Mouse (Mus musculus) telencephalon, adult 2 months (tissue): ENCODE results near the gene Anks4b.

Source experiments
- DNase-seq: peaks from one replicate; pipeline ENCODE4 v3.0.0-alpha.2; 2011; ENCODE audit warnings: low read depth, low spot score

Anks4b gene

DNA sequence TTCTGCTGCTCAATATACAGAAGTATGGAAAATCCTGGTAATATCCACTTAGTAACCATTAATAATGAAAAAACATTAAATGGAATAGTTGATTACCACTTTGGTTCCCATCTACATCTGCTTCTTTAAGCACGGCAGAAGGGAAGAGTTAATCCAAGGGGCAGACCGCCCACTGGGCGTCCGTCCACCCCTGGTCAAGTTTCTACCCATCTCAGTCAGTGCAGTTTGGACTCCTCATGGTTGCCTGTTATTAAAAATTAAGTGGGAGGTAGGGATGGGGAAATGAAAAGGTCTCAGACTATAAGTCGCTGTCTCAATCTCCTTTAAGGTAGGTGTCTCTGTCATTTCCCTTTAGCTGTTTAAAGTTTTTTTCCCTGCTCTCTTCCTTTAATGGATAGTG is 15.3 kb downstream of the Anks4b start:
- no peak for DNase-seq

GRCm38 (mm10) chr7:120189369-120190149 is 15.9 kb downstream of the Anks4b start:
- DNase-seq, result no peak

DNA sequence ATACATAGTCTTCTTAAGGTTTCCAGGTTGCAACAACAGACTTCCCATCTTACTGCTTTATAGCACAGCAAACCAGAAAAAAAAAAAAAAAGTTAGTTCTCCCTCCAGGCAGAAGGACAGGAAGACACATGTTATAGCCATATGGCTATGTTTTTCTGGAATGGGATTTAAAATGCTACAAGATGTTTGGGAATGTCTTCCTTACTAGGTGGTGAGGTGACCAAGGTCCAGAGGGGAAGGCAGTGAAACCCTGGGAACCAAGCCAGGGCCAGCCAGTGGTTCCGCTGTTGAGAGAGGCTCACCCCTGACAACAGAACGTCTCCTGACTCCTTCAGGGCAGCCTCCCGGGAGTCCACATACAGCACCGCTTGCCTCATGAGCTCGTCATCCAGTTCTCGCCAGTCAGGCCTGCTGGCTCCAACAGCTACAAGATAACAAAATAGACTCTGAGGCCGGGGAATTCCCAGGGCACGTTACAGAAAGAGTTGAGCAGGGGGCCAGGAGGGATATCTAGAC is 16.6 kb downstream of the Anks4b start:
- peak; percentile 53 for DNase-seq

DNA sequence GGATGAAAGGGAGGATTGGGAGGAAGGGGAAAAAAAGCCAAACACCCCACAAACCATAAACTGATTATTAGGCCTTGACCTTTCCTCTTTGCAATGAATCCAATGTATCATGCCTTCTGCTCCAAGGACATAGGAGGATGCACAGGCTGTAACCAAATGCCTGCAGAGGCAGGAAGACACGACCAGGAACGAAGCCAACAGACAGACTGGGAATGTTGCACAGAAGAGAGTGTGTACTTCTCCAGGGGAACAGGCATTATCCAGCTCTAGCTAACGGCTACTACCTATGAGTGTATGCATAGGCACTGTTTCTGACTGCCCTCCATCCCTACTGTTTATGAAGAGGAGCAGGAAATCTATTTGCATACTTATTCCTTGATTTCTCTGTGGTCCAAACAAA is 18.5 kb downstream of the Anks4b start:
- peak; percentile 45 for DNase-seq

DNA sequence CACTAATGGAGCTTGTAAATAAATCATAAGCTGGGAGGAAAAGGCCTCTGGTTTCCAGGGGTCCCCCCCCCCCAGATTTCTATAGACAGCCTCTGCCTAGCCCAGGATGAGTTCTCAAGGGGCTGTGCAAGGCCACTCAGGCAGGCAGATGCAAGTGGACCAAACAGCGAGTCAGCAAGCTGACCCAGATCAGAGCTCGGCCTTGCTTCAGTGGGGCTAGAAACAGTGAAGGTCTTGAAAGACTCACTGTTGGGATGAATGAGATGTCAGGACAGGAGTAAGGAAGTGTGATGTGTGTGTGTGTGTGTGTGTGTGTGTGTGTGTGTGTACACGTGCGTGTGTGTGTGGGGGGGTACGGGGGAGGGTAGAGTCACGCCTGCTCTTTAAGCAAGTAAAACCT is 19.2 kb downstream of the Anks4b start:
- no peak for DNase-seq

DNA sequence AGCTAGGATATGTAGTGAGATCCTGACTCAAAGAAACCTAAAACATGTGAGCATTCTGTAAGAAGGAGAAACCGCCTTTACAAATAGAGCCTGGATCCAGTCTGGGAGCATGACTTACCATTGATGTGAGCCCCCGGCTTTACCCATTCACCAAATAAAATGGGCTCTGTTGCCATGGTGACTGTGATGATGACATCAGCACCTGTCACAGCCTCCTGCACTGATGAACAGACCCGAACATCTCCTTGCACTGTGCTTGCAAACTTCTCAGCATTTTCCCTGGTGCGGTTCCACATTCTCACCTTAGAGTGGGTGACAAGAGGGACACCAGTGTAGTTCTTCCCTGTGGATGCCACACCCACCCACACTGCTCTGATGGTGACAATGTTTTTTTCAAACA is 21.5 kb downstream of the Anks4b start:
- no peak for DNase-seq

GRCm38 (mm10) chr7:120201231-120201744 is 27.6 kb downstream of the Anks4b start:
- no peak for DNase-seq

DNA sequence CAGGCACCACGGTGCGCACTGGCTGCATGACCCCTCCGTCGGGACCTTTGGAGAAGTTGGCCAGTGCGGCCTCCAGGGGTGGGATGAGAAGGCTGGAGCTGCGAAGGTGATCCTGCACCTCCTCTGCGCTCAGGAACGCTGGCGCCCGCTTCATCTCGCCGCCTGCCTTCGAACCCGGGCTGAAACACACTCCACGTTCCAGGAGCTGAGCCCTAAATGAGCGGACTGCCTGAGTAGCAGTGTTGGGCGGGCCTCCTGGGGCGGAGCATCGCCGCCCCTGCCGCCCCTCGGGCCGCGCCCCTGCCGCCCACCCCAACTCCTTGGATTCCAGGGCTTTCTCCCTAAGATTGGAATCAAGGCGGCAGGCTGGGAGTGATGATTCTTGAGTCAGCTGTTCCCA is 28.1 kb downstream of the Anks4b start, which contains the start of gene Crym:
Gene Crym (minus strand): TSS at position 341 of the 400 bp plus-strand sequence.
- no peak for DNase-seq

DNA sequence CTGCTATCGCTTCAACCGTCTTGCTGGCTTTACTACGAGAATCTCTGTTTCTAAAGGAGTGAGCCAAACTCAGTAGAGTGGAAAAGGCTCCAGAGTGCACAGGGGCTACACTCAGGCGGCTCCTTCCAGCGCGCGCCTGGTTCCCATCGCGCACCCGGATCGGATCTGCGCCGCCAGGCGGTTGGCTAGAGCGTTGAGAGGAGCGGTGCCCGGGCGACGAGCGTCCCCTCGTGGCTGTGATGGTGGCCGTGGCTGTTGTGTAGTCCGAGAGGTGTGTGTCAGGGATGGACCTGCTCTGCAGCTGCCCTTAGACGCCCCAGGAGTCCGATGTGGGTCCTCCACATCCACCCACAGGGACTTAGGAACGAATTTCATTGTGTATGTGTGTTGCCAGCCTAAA is 30.1 kb downstream of the Anks4b start, which contains the start of gene Abca14:
Gene Abca14 (plus strand): TSS at position 173 of the 400 bp plus-strand sequence.
- no peak for DNase-seq

DNA sequence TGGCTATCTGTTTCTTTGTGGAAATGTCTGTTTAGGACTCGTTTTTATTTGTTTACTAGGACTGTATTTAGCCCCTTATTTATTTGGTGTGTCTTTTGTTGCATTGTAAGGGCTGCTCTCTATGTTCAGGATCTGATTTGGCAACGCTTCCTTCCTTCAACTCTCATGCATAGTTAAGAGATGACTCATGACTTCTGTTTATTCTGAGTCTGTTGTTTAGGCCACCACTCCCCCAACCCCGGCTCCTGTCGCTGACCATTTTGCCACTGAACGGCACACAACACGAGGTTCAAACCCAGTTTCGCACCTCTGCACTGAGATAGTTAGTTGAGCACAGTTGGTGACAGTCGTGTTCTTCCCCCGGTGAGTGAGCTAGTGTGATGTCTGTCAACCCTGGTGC is 32.3 kb downstream of the Anks4b start:
- DNase-seq, result no peak

GRCm38 (mm10) chr7:120228541-120228940 is 54.9 kb downstream of the Anks4b start:
- peak; percentile 60 for DNase-seq
